Mouse (Mus musculus): Measurements from ENCODE around the gene Cntn4. TPM values are rescaled to one million over a fixed set of nuclear protein-coding genes. Genes with fewer than 3 reads are reported as not detected.

Gene Cntn4
- polyA plus RNA-seq, 1 experiment from 2014 or later: 0.77 TPM

GRCm38 (mm10) chr6:106118523-106119081 is 441.1 kb downstream of the Cntn4 start:
- 32% methylated on average over 15 of the region's 15 CpGs for WGBS
- H3K4me3 ChIP-seq (replicated peaks): no peak overlapping the region
- H3K4me2 ChIP-seq (replicated peaks): peak overlapping the region; percentile 45
- no peaks in the 10 kb centered on the region for H3K36me3 ChIP-seq
- H3K27me3 ChIP-seq (replicated peaks): no peaks in the 10 kb centered on the region
- H3K9me3 ChIP-seq: no peaks in the 10 kb centered on the region
- peak overlapping the region; percentile 12; the same call in 1 of the 2 replicates for H3K9ac ChIP-seq
- H3K27ac ChIP-seq: no peak overlapping the region
- peak; percentile 56; the same call in 1 of the 2 replicates for ATAC-seq
- H3K4me1 ChIP-seq (replicated peaks): no peaks in the 10 kb centered on the region

GRCm38 (mm10) chr6:106153530-106153929 is 476.1 kb downstream of the Cntn4 start:
- Histone ChIP-seq H3K4me1 (replicated peaks) (no peaks in the 10 kb centered on the region), H3K9ac (no peak overlapping the region), H3K4me2 (replicated peaks) (no peak overlapping the region), H3K36me3 (no peaks in the 10 kb centered on the region), H3K27ac (no peak overlapping the region), H3K4me3 (replicated peaks) (no peak overlapping the region), H3K9me3 (no peaks in the 10 kb centered on the region), H3K27me3 (replicated peaks) (no peaks in the 10 kb centered on the region)
- no peak for ATAC-seq
- WGBS: 59% methylated on average over 2 of the region's 2 CpGs

- no peak overlapping the region for H3K4me2 ChIP-seq (replicated peaks)
- H3K4me3 ChIP-seq (replicated peaks): no peak overlapping the region
- H3K4me1 ChIP-seq (replicated peaks): no peaks in the 10 kb centered on the region
- WGBS: 95% methylated on average over 3 of the region's 3 CpGs
- H3K9me3 ChIP-seq: no peaks in the 10 kb centered on the region
- no peak for ATAC-seq
- no peak overlapping the region for H3K27ac ChIP-seq
- H3K9ac ChIP-seq: no peak overlapping the region
- no peaks in the 10 kb centered on the region for H3K27me3 ChIP-seq (replicated peaks)
- no peaks in the 10 kb centered on the region for H3K36me3 ChIP-seq
These were observed 477.9 kb downstream of the Cntn4 start for GRCm38 (mm10) chr6:106155362-106155761.

- ATAC-seq: no peak
- no peak overlapping the region for H3K4me2 ChIP-seq (replicated peaks)
- H3K36me3 ChIP-seq: no peaks in the 10 kb centered on the region
- no peak overlapping the region for H3K9ac ChIP-seq
- 92% methylated on average over 5 of the region's 5 CpGs for WGBS
- no peak overlapping the region for H3K4me3 ChIP-seq (replicated peaks)
- no peaks in the 10 kb centered on the region for H3K27me3 ChIP-seq (replicated peaks)
- H3K27ac ChIP-seq: no peak overlapping the region
- no peaks in the 10 kb centered on the region for H3K4me1 ChIP-seq (replicated peaks)
- H3K9me3 ChIP-seq: no peaks in the 10 kb centered on the region
These were observed 500.1 kb downstream of the Cntn4 start for GRCm38 (mm10) chr6:106177546-106177945.

- no peaks in the 10 kb centered on the region for H3K4me1 ChIP-seq (replicated peaks)
- no peak overlapping the region for H3K4me2 ChIP-seq (replicated peaks)
- no peak overlapping the region for H3K9ac ChIP-seq
- H3K27me3 ChIP-seq (replicated peaks): no peaks in the 10 kb centered on the region
- H3K4me3 ChIP-seq (replicated peaks): no peak overlapping the region
- no peak overlapping the region for H3K27ac ChIP-seq
- no peak for ATAC-seq
- whole genome bisulfite sequencing: 82% methylated on average over 2 of the region's 2 CpGs
- H3K36me3 ChIP-seq: no peaks in the 10 kb centered on the region
- no peaks in the 10 kb centered on the region for H3K9me3 ChIP-seq
These were observed 504.1 kb downstream of the Cntn4 start for GRCm38 (mm10) chr6:106181596-106181995.

GRCm38 (mm10) chr6:106200974-106201373 is 523.5 kb downstream of the Cntn4 start:
- Histone ChIP-seq H3K4me1 (replicated peaks) (no peaks in the 10 kb centered on the region), H3K36me3 (no peaks in the 10 kb centered on the region), H3K27ac (no peak overlapping the region), H3K27me3 (replicated peaks) (no peaks in the 10 kb centered on the region), H3K4me3 (replicated peaks) (no peak overlapping the region), H3K9ac (no peak overlapping the region), H3K9me3 (no peaks in the 10 kb centered on the region), H3K4me2 (replicated peaks) (no peak overlapping the region)
- ATAC-seq: no peak
- 72% methylated on average over 1 of the region's 1 CpGs for WGBS

- Histone ChIP-seq H3K9me3 (no peaks in the 10 kb centered on the region), H3K27me3 (replicated peaks) (no peaks in the 10 kb centered on the region), H3K4me3 (replicated peaks) (no peak overlapping the region), H3K9ac (no peak overlapping the region), H3K4me2 (replicated peaks) (no peak overlapping the region), H3K27ac (no peak overlapping the region), H3K4me1 (replicated peaks) (no peaks in the 10 kb centered on the region), H3K36me3 (no peaks in the 10 kb centered on the region)
- ATAC-seq: no peak
These were observed 529.9 kb downstream of the Cntn4 start for GRCm38 (mm10) chr6:106207401-106207800.

GRCm38 (mm10) chr6:106213071-106213470 is 535.6 kb downstream of the Cntn4 start:
- H3K9me3 ChIP-seq: no peaks in the 10 kb centered on the region
- H3K36me3 ChIP-seq: no peaks in the 10 kb centered on the region
- no peak for ATAC-seq
- no peaks in the 10 kb centered on the region for H3K4me1 ChIP-seq (replicated peaks)
- no peak overlapping the region for H3K4me3 ChIP-seq (replicated peaks)
- 75% methylated on average over 4 of the region's 4 CpGs for WGBS
- no peaks in the 10 kb centered on the region for H3K27me3 ChIP-seq (replicated peaks)
- H3K9ac ChIP-seq: no peak overlapping the region
- H3K27ac ChIP-seq: no peak overlapping the region
- no peak overlapping the region for H3K4me2 ChIP-seq (replicated peaks)

- no peaks in the 10 kb centered on the region for H3K9me3 ChIP-seq
- H3K27me3 ChIP-seq (replicated peaks): no peaks in the 10 kb centered on the region
- 0 out of 2 replicates have a peak, but pooled peaks have one; percentile 28 for ATAC-seq
- H3K4me1 ChIP-seq (replicated peaks): no peaks in the 10 kb centered on the region
- no peak overlapping the region for H3K4me3 ChIP-seq (replicated peaks)
- no peak overlapping the region for H3K4me2 ChIP-seq (replicated peaks)
- H3K9ac ChIP-seq: no peak overlapping the region
- no peaks in the 10 kb centered on the region for H3K36me3 ChIP-seq
- no peak overlapping the region for H3K27ac ChIP-seq
- WGBS: 23% methylated on average over 12 of the region's 12 CpGs
These were observed 559.8 kb downstream of the Cntn4 start for GRCm38 (mm10) chr6:106237046-106237948.

GRCm38 (mm10) chr6:106241553-106241952 is 564.1 kb downstream of the Cntn4 start:
- H3K36me3 ChIP-seq: no peaks in the 10 kb centered on the region
- H3K9ac ChIP-seq: no peak overlapping the region
- H3K4me1 ChIP-seq (replicated peaks): no peaks in the 10 kb centered on the region
- no peak overlapping the region for H3K4me3 ChIP-seq (replicated peaks)
- H3K27ac ChIP-seq: no peak overlapping the region
- 47% methylated on average over 1 of the region's 1 CpGs for WGBS
- H3K9me3 ChIP-seq: no peaks in the 10 kb centered on the region
- H3K4me2 ChIP-seq (replicated peaks): no peak overlapping the region
- no peaks in the 10 kb centered on the region for H3K27me3 ChIP-seq (replicated peaks)
- peak; percentile 90 for ATAC-seq

- H3K4me2 ChIP-seq (replicated peaks): no peak overlapping the region
- ATAC-seq: no peak
- WGBS: 83% methylated on average over 3 of the region's 3 CpGs
- no peaks in the 10 kb centered on the region for H3K27me3 ChIP-seq (replicated peaks)
- H3K4me1 ChIP-seq (replicated peaks): no peaks in the 10 kb centered on the region
- H3K9me3 ChIP-seq: no peaks in the 10 kb centered on the region
- H3K36me3 ChIP-seq: no peaks in the 10 kb centered on the region
- H3K4me3 ChIP-seq (replicated peaks): no peak overlapping the region
- H3K9ac ChIP-seq: no peak overlapping the region
- no peak overlapping the region for H3K27ac ChIP-seq
These were observed 585.9 kb downstream of the Cntn4 start for GRCm38 (mm10) chr6:106263396-106263795.

- Histone ChIP-seq H3K4me2 (replicated peaks) (no peak overlapping the region), H3K9me3 (no peaks in the 10 kb centered on the region), H3K9ac (no peak overlapping the region), H3K27me3 (replicated peaks) (no peaks in the 10 kb centered on the region), H3K36me3 (no peaks in the 10 kb centered on the region), H3K4me3 (replicated peaks) (no peak overlapping the region), H3K4me1 (replicated peaks) (no peaks in the 10 kb centered on the region), H3K27ac (no peak overlapping the region)
- peak; percentile 90 for ATAC-seq
- 48% methylated on average over 3 of the region's 3 CpGs for WGBS
These were observed 588.0 kb downstream of the Cntn4 start for GRCm38 (mm10) chr6:106265487-106265886.

GRCm38 (mm10) chr6:106266304-106266703 is 588.8 kb downstream of the Cntn4 start:
- no peaks in the 10 kb centered on the region for H3K9me3 ChIP-seq
- H3K4me2 ChIP-seq (replicated peaks): no peak overlapping the region
- H3K27ac ChIP-seq: no peak overlapping the region
- H3K4me3 ChIP-seq (replicated peaks): no peak overlapping the region
- no peaks in the 10 kb centered on the region for H3K27me3 ChIP-seq (replicated peaks)
- no peaks in the 10 kb centered on the region for H3K4me1 ChIP-seq (replicated peaks)
- no peaks in the 10 kb centered on the region for H3K36me3 ChIP-seq
- no peak overlapping the region for H3K9ac ChIP-seq
- 86% methylated on average over 2 of the region's 2 CpGs for WGBS
- ATAC-seq: no peak
